Mouse (Mus musculus) granulocyte monocyte progenitor cell, adult 5-6 weeks (primary cell): ENCODE results near the gene Crk. TPM values are rescaled to one million over a fixed set of nuclear protein-coding genes. Genes with fewer than 3 reads are reported as not detected.

ENCODE experiments used
- ATAC-seq: replicated peaks from 2 replicates; pipeline ENCODE4 v1.8.0; 2016; ENCODE audit warnings: mild to moderate bottlenecking, moderate TSS enrichment, inconsistent platforms; ENCODE audit not compliant: poor library complexity, severe bottlenecking
- total RNA-seq, 2 experiments: library from RNA; stranded (forward) in 1 of 2; stranded (reverse) in 1 of 2; fragments of 200-712, 200-1000 nt in 1 of 2; fragments of >200 nt in 1 of 2; fragmentation: Nextera tagmentation in 1 of 2; gene quantifications; 2 replicates each; pipeline ENCODE4 v1.2.3; 2014 to 2017

The Crk gene
- 23.8 and 31.7 TPM in 2 replicates for total RNA-seq (2014; fragmentation: Nextera tagmentation)
- 33.2 and 38.1 TPM in 2 replicates for total RNA-seq (2017)

GRCm38 (mm10) chr11:75678747-75679438, at the start of gene Crk:
Crk (plus strand) TSS chr11:75679259.
- ATAC-seq, result peak; percentile 92

- no peak for ATAC-seq
Observed at GRCm38 (mm10) chr11:75630098-75630497, 49.0 kb upstream of the Crk start.

GRCm38 (mm10) chr11:75630645-75631229, 48.3 kb upstream of the Crk start, which contains the start of gene Inpp5k:
Inpp5k (plus strand) TSS chr11:75630988.
- ATAC-seq, result peak; percentile 98

- ATAC-seq, result no peak
Observed at GRCm38 (mm10) chr11:75631561-75632225, 47.4 kb upstream of the Crk start.

GRCm38 (mm10) chr11:75632921-75633320, 46.1 kb upstream of the Crk start:
- no peak for ATAC-seq

GRCm38 (mm10) chr11:75634801-75635200, 44.3 kb upstream of the Crk start:
- ATAC-seq, result no peak

- no peak for ATAC-seq
Observed at GRCm38 (mm10) chr11:75635315-75635714, 43.7 kb upstream of the Crk start.

- ATAC-seq, result no peak
Observed at GRCm38 (mm10) chr11:75643323-75643722, 35.7 kb upstream of the Crk start.

- ATAC-seq, result peak; percentile 91
Observed at GRCm38 (mm10) chr11:75644684-75645083, 34.4 kb upstream of the Crk start.

GRCm38 (mm10) chr11:75647681-75648211, 31.3 kb upstream of the Crk start:
- no peak for ATAC-seq

GRCm38 (mm10) chr11:75649155-75649561, 29.9 kb upstream of the Crk start:
- no peak for ATAC-seq

- no peak for ATAC-seq
Observed at GRCm38 (mm10) chr11:75650311-75650710, 28.7 kb upstream of the Crk start, which contains the start of gene Myo1c. Myo1c (plus strand) TSS chr11:75650504.

GRCm38 (mm10) chr11:75650958-75651425, 28.1 kb upstream of the Crk start:
- peak; percentile 14 for ATAC-seq

GRCm38 (mm10) chr11:75651426-75652221, 27.4 kb upstream of the Crk start:
- peak; percentile 28 for ATAC-seq

- no peak for ATAC-seq
Observed at GRCm38 (mm10) chr11:75652222-75652941, 26.7 kb upstream of the Crk start.

- peak; percentile 2 for ATAC-seq
Observed at GRCm38 (mm10) chr11:75652942-75653684, 25.9 kb upstream of the Crk start.

GRCm38 (mm10) chr11:75653781-75654470, 25.1 kb upstream of the Crk start:
- ATAC-seq, result peak; percentile 55
